Mouse (Mus musculus): ENCODE data around the gene Relt. TPM values are rescaled to one million over a fixed set of nuclear protein-coding genes. Genes with fewer than 3 reads are reported as not detected.
A peak's percentile ranks its signal among the peaks of the same experiment; 100 is the strongest.

Gene Relt
- 3.8 and 4.3 TPM in 2 replicates for polyA plus RNA-seq (2015; fragmentation: Nextera tagmentation; extraction: Ambion mirVana)

DNA sequence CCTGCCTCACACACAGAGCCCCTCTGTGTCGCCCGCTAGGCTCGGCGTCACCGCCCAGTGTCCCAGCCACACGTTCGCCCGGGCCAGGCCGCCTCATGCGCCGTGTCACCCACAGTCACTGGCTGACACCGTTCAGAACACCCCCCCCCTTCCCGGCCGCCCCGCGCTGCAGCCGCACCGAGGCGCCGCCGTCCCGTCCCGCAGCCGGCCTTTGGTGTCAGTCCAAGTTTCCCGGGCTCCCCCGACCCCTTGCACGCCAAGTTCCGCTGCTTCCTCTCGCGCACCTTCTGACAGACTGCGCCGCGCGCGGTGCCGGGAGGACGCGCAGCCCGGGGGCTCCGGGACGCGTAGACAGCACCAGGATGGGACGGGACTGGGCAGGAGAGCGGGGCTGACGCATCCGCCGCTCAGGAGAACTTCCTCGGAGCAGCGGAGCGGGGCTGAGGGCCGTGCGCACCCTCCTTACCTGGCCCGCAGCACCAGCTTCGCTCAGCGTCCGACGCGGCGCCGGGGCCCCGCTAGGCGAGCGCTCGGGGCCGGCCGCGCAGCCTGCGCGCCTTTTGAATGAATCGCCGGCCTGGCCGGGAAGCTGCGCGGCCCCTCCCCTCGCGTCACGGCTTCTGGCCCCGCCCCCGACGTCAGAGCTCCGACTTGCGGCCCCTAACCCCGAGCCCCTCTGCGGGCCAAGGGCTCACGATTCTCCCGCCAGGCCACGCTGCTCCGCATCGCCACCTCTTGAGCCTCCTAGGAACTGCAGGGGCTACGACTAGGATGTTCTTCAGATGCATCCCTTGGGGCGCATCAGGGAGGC lies at the start of gene Relt:
Relt (minus strand) TSS at position 619 of the 811 bp plus-strand sequence.
- ATAC-seq (replicated peaks): peak; percentile 88
- Histone ChIP-seq H3K36me3 (no peaks in the 10 kb centered on the region), H3K27ac (replicated peaks) (peak within 1 kb of the TSS; percentile 79), H3K9ac (replicated peaks) (peak within 1 kb of the TSS; percentile 89), H3K4me2 (replicated peaks) (peak within 1 kb of the TSS; percentile 98), H3K4me3 (peak within 1 kb of the TSS; percentile 91), H3K9me3 (no peaks in the 10 kb centered on the region), H3K4me1 (peaks cover 11% of the 10 kb centered on the region), H3K27me3 (no peaks in the 10 kb centered on the region)
- WGBS: under 1% methylated on average over 91 of the region's 91 CpGs

DNA sequence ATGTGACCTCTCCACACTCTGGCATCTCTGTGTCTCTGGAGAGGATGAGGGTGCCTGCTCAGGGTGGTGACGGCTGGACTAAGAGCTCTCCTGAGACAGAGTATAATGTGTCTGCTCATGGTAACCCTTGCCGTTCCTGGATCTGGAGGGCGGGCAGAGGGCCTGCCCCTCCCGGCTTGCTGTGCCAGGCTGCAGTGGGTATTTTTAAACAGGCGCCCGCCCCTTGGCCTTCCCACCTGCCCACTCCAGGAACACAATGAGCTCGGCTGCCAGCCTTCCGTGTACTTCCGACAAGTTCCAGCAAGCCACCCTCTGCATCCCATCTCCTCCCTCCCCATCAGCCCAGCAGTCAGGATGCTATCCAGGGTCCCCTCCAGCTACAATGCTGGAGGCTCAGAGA lies 48.5 kb upstream of the Relt start:
- Histone ChIP-seq H3K27ac (replicated peaks) (no peak overlapping the region; the same call in 1 of the 2 replicates), H3K9me3 (no peaks in the 10 kb centered on the region), H3K36me3 (no peaks in the 10 kb centered on the region), H3K4me1 (peaks cover 19% of the 10 kb centered on the region), H3K27me3 (no peaks in the 10 kb centered on the region), H3K4me3 (no peak overlapping the region), H3K4me2 (replicated peaks) (no peak overlapping the region), H3K9ac (replicated peaks) (no peak overlapping the region)
- 33% methylated on average over 9 of the region's 9 CpGs for WGBS
- ATAC-seq (replicated peaks): no peak

DNA sequence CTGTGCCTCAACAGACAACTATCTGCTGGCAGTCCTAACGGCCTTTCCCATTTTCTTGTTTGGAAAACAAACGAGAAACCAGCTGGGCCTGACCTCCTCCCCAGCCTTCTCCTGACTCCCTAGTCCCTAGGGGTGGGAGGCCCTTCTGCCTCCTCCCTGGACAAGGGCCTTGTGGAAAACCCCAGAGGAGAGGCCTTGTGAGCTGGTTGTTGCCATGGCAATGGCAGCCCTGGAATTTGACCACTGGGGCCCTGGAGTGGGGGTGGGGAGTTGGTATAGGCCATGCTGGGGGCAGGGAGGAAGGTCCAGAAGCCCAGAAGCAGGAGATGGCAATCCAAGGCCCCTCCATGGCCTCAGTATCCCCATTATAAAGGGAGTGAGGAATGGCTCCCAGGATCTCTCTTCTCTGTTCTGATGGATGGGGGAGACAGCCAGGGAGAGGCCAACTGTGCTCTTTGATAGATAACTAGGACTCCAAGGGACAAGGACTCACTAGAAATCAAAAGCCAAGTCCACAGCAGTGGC lies 48.1 kb upstream of the Relt start:
- no peaks in the 10 kb centered on the region for H3K9me3 ChIP-seq
- H3K36me3 ChIP-seq: no peaks in the 10 kb centered on the region
- no peak overlapping the region; the same call in 1 of the 2 replicates for H3K27ac ChIP-seq (replicated peaks)
- H3K4me3 ChIP-seq: no peak overlapping the region
- H3K4me1 ChIP-seq: peaks cover 19% of the 10 kb centered on the region
- no peak for ATAC-seq (replicated peaks)
- no peak overlapping the region for H3K9ac ChIP-seq (replicated peaks)
- H3K4me2 ChIP-seq (replicated peaks): no peak overlapping the region
- no peaks in the 10 kb centered on the region for H3K27me3 ChIP-seq
- 9% methylated on average over 2 of the region's 2 CpGs for WGBS

DNA sequence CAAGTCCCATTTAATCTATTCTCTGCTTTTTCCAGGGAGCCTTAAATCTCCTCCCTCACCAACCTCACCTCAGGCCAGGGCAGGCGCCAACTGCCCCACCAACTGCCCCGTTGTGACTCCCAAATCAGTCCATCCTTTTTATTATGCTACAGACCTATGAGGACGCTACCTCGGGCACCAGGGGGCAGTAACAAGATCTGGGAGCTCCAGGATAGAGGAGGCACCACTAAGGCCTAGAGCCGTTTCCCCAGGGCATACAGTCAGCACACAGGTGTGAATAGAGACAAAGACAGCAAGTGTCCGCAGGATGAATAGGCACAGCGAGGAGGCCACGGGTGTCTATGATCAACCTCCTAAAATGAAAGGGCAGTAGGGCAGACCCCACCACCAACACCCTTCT lies 45.3 kb upstream of the Relt start:
- no peaks in the 10 kb centered on the region for H3K36me3 ChIP-seq
- 45% methylated on average over 8 of the region's 8 CpGs for WGBS
- H3K4me1 ChIP-seq: peaks cover 16% of the 10 kb centered on the region
- H3K4me2 ChIP-seq (replicated peaks): no peak overlapping the region
- H3K9ac ChIP-seq (replicated peaks): no peak overlapping the region
- H3K4me3 ChIP-seq: no peak overlapping the region
- H3K27ac ChIP-seq (replicated peaks): no peak overlapping the region
- H3K9me3 ChIP-seq: no peaks in the 10 kb centered on the region
- no peaks in the 10 kb centered on the region for H3K27me3 ChIP-seq
- ATAC-seq (replicated peaks): no peak

DNA sequence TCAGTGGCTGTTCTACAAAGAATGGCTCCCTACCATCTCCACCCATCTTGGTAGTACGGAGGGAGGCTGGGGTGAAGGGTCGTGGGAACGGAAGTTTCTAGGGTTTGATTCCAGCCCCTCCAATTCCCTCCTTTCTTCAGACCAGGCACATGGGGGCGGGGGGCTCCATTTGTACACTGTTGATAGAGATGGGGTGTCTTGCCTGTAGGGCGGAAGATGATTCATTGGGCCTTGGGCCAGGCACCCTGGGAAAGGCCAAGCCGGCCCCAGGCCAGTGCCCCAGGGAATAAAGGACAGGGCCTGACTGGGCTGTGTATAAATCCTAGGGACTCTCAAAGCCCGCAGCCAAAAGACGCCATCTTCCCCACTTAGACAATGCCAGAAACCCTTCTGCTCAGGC lies 44.8 kb upstream of the Relt start:
- no peaks in the 10 kb centered on the region for H3K36me3 ChIP-seq
- no peak for ATAC-seq (replicated peaks)
- H3K4me3 ChIP-seq: no peak overlapping the region
- H3K27me3 ChIP-seq: no peaks in the 10 kb centered on the region
- no peaks in the 10 kb centered on the region for H3K9me3 ChIP-seq
- WGBS: 82% methylated on average over 8 of the region's 8 CpGs
- peaks cover 16% of the 10 kb centered on the region for H3K4me1 ChIP-seq
- no peak overlapping the region for H3K9ac ChIP-seq (replicated peaks)
- no peak overlapping the region for H3K4me2 ChIP-seq (replicated peaks)
- no peak overlapping the region for H3K27ac ChIP-seq (replicated peaks)

DNA sequence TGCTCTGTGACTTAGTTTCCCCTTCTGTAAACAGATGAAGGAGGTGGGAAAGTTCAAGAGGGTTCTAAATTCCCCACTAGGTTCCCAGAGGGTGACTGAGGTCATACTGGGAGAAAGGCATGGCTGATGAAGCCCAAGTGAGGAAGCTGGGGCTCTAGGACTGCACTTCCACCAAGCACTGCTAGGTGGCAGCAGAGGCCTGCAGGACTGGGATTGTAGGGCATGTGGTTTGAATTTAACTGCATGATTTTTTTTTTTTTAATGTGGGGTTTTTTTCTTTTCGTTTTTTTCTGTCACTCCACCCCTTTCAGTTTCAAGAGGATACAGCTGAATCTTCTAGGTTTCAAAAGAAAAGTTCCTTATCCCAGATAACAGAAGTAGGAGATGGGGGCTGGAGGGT lies 44.0 kb upstream of the Relt start:
- H3K9ac ChIP-seq (replicated peaks): no peak overlapping the region
- no peaks in the 10 kb centered on the region for H3K27me3 ChIP-seq
- peaks cover 16% of the 10 kb centered on the region for H3K4me1 ChIP-seq
- no peak overlapping the region for H3K4me2 ChIP-seq (replicated peaks)
- no peak overlapping the region for H3K4me3 ChIP-seq
- no peak overlapping the region for H3K27ac ChIP-seq (replicated peaks)
- H3K36me3 ChIP-seq: no peaks in the 10 kb centered on the region
- H3K9me3 ChIP-seq: no peaks in the 10 kb centered on the region
- 0% methylated on average over 1 of the region's 1 CpGs for WGBS
- ATAC-seq (replicated peaks): 0 out of 2 replicates have a peak, but pooled peaks have one; percentile 17

DNA sequence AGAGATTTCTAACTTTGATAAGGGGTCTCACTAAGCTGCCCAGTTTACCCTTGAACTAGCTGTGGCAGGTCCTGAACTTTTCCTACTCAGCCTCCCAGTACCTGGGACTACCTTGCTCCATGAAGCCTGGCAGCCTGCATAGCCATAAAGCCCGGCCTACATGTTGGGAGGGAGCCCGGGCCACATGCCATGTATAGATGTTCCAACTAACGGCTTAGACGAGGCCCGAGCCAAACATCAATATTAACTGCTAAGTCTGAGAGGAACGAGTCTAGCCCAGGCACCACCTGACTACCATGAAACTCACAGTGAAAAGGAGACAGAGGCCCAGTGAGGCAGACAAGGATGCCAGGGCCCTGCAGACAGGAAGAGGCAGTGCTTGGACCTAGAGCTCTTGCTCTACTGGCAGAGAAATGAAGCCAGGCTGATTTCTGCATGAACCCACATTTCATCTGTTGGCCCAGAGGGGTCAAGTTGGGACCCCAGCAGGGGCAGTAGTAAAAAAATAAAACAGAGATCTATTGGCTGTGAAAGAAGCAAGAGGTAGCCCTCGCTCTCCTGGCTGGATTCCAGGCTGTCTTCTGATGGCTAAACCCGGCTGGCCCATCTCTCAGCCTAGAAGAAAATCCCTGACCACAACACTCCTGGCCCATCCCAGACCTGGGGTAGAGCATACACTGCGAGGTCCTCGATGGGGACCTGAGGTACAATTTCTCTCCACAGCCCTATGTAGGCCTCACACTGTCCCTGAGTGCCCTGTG lies 43.0 kb upstream of the Relt start:
- no peak overlapping the region for H3K4me3 ChIP-seq
- no peak overlapping the region for H3K27ac ChIP-seq (replicated peaks)
- no peaks in the 10 kb centered on the region for H3K27me3 ChIP-seq
- no peaks in the 10 kb centered on the region for H3K36me3 ChIP-seq
- no peak overlapping the region for H3K9ac ChIP-seq (replicated peaks)
- no peaks in the 10 kb centered on the region for H3K9me3 ChIP-seq
- ATAC-seq (replicated peaks): no peak
- H3K4me1 ChIP-seq: peaks cover 7% of the 10 kb centered on the region
- WGBS: 85% methylated on average over 10 of the region's 10 CpGs
- no peak overlapping the region for H3K4me2 ChIP-seq (replicated peaks)

DNA sequence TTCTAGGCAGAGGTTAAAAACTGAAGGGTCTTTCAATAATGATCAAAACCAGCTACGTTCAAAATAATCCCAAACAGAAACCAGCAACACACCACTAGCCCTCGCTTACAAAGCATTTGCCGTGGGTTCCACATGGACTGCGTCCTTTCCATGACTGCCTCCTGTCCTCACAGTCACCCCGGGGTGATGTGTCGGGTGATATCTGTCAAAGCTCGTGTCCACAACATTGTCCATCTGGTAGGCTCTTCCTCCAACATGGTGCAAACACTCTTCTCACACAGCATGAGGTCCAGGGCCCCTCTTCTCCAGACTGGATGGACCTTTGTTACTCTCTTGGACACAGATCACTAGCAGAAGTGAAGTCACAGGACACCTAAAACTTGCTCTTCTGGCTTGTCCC lies 41.8 kb upstream of the Relt start:
- Histone ChIP-seq H3K9me3 (no peaks in the 10 kb centered on the region), H3K9ac (replicated peaks) (no peak overlapping the region), H3K4me3 (no peak overlapping the region), H3K27ac (replicated peaks) (no peak overlapping the region), H3K27me3 (no peaks in the 10 kb centered on the region), H3K4me1 (peaks cover 6% of the 10 kb centered on the region), H3K4me2 (replicated peaks) (no peak overlapping the region), H3K36me3 (no peaks in the 10 kb centered on the region)
- no peak for ATAC-seq (replicated peaks)
- 94% methylated on average over 7 of the region's 7 CpGs for WGBS

DNA sequence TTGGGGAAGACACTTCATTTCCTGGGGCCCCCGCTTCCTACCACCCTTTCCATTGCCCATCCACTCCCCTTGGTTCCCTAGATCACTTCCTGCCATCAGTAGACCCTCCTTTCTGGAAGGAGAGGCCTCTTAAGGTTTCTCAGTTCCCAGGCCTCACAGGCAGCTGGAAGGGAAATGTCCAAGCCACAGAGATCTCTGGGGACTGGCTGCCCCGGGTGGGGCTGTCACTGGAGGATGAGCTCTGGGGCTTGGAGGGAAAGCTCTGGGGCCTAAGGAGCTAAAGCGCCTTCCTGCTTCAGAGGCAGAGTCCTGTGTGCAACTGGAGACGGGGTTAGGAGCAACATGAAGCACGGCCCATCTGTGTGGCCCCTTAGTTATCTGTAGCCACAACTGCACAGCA lies 41.4 kb upstream of the Relt start:
- WGBS: 91% methylated on average over 5 of the region's 5 CpGs
- Histone ChIP-seq H3K4me1 (peaks cover 6% of the 10 kb centered on the region), H3K9ac (replicated peaks) (no peak overlapping the region)

DNA sequence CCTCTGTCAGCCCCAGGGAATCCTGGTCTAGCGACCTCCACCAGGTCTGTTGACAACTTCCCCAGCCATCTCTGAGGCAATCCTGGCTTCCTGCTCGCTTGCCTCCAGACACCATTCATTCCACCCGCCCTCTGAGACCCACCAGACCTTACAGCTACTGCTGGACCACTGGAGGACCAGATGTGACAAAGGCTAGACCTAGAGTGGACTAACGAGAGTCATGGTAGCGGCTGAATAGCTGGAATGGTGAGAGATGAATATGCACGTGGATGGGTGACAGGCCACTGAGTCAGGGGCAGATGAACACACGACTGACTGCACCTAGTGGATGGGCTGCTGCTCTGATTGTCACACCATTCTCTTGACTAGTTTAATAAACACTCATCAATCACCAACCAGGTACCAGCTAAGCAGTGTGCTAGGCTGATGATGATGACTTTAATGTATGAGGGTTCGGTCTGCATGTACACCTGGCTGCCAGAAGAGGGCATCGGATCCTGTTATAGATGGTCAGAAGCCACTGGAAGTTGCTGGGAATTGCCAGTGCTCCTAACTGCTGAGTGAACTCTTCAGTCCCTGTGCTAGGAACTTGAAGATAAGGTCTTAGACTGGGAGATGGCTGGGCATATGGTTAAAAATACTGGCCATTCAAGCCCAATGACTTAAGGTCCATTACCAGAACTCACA lies 39.3 kb upstream of the Relt start:
- no peaks in the 10 kb centered on the region for H3K36me3 ChIP-seq
- no peak overlapping the region for H3K4me3 ChIP-seq
- no peaks in the 10 kb centered on the region for H3K9me3 ChIP-seq
- WGBS: 84% methylated on average over 9 of the region's 9 CpGs
- H3K27ac ChIP-seq (replicated peaks): no peak overlapping the region
- no peak overlapping the region for H3K4me2 ChIP-seq (replicated peaks)
- no peaks in the 10 kb centered on the region for H3K27me3 ChIP-seq
- ATAC-seq (replicated peaks): no peak
- peaks cover 3% of the 10 kb centered on the region; the same call in 1 of the 2 replicates for H3K4me1 ChIP-seq
- H3K9ac ChIP-seq (replicated peaks): no peak overlapping the region

More for the DNA sequence above, 41.4 kb upstream of the Relt start:
- ATAC-seq (replicated peaks): no peak
- H3K36me3 ChIP-seq: no peaks in the 10 kb centered on the region
- H3K27ac ChIP-seq (replicated peaks): no peak overlapping the region
- H3K27me3 ChIP-seq: no peaks in the 10 kb centered on the region
- H3K4me2 ChIP-seq (replicated peaks): no peak overlapping the region
- H3K4me3 ChIP-seq: no peak overlapping the region
- H3K9me3 ChIP-seq: no peaks in the 10 kb centered on the region

DNA sequence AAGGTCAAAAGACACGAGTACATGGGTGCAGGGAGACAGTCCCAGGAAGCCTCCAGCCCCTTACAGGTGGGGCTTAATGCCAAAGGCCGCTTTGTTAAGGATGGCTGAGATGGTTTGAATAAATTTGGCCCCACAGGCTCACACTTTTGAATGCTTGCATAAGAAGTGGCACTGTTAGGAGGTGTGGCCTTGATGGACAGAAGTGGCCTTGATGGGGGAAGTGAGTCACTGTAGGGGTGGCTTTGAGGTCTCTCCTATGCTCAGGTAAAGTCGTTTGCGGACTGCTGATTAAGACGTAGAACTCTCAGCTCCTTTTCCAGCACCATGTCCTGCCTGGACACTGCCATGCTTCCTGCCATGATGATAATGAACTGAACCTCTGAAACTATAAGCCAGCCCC lies 34.6 kb upstream of the Relt start:
- Histone ChIP-seq H3K36me3 (no peaks in the 10 kb centered on the region), H3K4me2 (replicated peaks) (no peak overlapping the region), H3K27me3 (no peaks in the 10 kb centered on the region), H3K4me3 (no peak overlapping the region), H3K4me1 (peaks cover 23% of the 10 kb centered on the region), H3K9me3 (no peaks in the 10 kb centered on the region), H3K9ac (replicated peaks) (no peak overlapping the region), H3K27ac (replicated peaks) (no peak overlapping the region)
- no peak for ATAC-seq (replicated peaks)
- 74% methylated on average over 5 of the region's 5 CpGs for WGBS

DNA sequence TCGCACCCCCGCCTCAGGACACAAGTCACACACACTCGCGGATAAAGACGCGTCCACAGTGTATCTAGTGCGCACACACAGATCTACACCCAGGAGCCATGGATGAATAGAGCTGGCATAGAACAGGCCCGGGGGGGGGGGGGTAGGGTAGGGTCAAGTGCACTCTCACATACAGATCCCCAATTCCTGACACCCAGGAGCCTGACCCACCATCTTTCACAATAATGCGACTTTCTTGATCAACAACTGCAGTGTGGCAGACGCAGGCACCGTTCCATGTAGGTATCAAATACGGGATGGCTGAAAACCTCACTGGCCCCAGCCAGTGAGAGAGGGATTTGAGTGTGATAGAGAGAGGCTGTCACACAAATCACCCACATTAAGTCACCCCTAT lies 31.6 kb upstream of the Relt start:
- H3K4me3 ChIP-seq: peak overlapping the region; percentile 70
- H3K4me2 ChIP-seq (replicated peaks): peak overlapping the region; percentile 83
- ATAC-seq (replicated peaks): peak; percentile 62
- no peaks in the 10 kb centered on the region for H3K9me3 ChIP-seq
- peak overlapping the region; percentile 63 for H3K27ac ChIP-seq (replicated peaks)
- WGBS: 5% methylated on average over 11 of the region's 12 CpGs
- peaks cover 29% of the 10 kb centered on the region for H3K4me1 ChIP-seq
- peak overlapping the region; percentile 80 for H3K9ac ChIP-seq (replicated peaks)
- H3K27me3 ChIP-seq: no peaks in the 10 kb centered on the region
- H3K36me3 ChIP-seq: peaks cover 6% of the 10 kb centered on the region; the same call in 1 of the 2 replicates

Measured in forebrain, embryonic 15.5 days (tissue).